Mouse (Mus musculus) splenic B cell, adult 2 months (primary cell): Measurements from ENCODE around the gene Pin1rt1.

Experiments used
- DNase-seq: peaks from one replicate; pipeline ENCODE4 v3.0.0-alpha.2; 2011; ENCODE audit warnings: low read depth, low spot score
- H3K27me3 ChIP-seq: 2 replicates; pipeline ENCODE4 v1.6.1; 2012; ENCODE audit warnings: mild to moderate bottlenecking, low read length, moderate library complexity, mixed read lengths; ENCODE audit not compliant: control insufficient read depth, poor library complexity, insufficient read depth, severe bottlenecking
- H3K36me3 ChIP-seq: 2 replicates; pipeline ENCODE4 v1.6.1; 2012; ENCODE audit warnings: mild to moderate bottlenecking, low read length, moderate library complexity, mixed read lengths; ENCODE audit not compliant: control insufficient read depth, poor library complexity, insufficient read depth, severe bottlenecking

The Pin1rt1 gene

GRCm38 (mm10) chr2:104716279-104716678 is at the start of gene Pin1rt1:
Gene Pin1rt1, minus strand, starts transcription at chr2:104716379.
- no peak for DNase-seq
- no peaks in the 10 kb centered on the region for H3K36me3 ChIP-seq

GRCm38 (mm10) chr2:104764018-104764417 is 47.8 kb upstream of the Pin1rt1 start:
- no peak for DNase-seq
- H3K36me3 ChIP-seq, result no peaks in the 10 kb centered on the region
- no peaks in the 10 kb centered on the region for H3K27me3 ChIP-seq

More at GRCm38 (mm10) chr2:104716279-104716678, at the start of gene Pin1rt1:
- no peaks in the 10 kb centered on the region for H3K27me3 ChIP-seq

GRCm38 (mm10) chr2:104763134-104763703 is 47.0 kb upstream of the Pin1rt1 start:
- H3K36me3 ChIP-seq, result no peaks in the 10 kb centered on the region
- no peaks in the 10 kb centered on the region for H3K27me3 ChIP-seq
- no peak for DNase-seq

- Histone ChIP-seq H3K27me3 (no peaks in the 10 kb centered on the region), H3K36me3 (no peaks in the 10 kb centered on the region)
- peak; percentile 44 for DNase-seq
These were observed 34.4 kb upstream of the Pin1rt1 start for GRCm38 (mm10) chr2:104750611-104751010.

- DNase-seq, result no peak
These were observed 32.5 kb upstream of the Pin1rt1 start for GRCm38 (mm10) chr2:104748652-104749183.

GRCm38 (mm10) chr2:104746251-104746650 is 30.1 kb upstream of the Pin1rt1 start:
- Histone ChIP-seq H3K27me3 (peaks cover 1% of the 10 kb centered on the region; the same call in 1 of the 2 replicates), H3K36me3 (no peaks in the 10 kb centered on the region)
- DNase-seq, result no peak

More at GRCm38 (mm10) chr2:104748652-104749183, 32.5 kb upstream of the Pin1rt1 start:
- no peaks in the 10 kb centered on the region for H3K27me3 ChIP-seq
- H3K36me3 ChIP-seq, result no peaks in the 10 kb centered on the region

- no peak for DNase-seq
- H3K27me3 ChIP-seq, result peaks cover 1% of the 10 kb centered on the region; the same call in 1 of the 2 replicates
- H3K36me3 ChIP-seq, result no peaks in the 10 kb centered on the region
These were observed 27.8 kb upstream of the Pin1rt1 start for GRCm38 (mm10) chr2:104743971-104744370.

- peaks cover 1% of the 10 kb centered on the region; the same call in 1 of the 2 replicates for H3K27me3 ChIP-seq
- DNase-seq, result no peak
- no peaks in the 10 kb centered on the region for H3K36me3 ChIP-seq
These were observed 27.0 kb upstream of the Pin1rt1 start for GRCm38 (mm10) chr2:104743160-104743559.

- no peaks in the 10 kb centered on the region for H3K36me3 ChIP-seq
- no peak for DNase-seq
- H3K27me3 ChIP-seq, result peaks cover 1% of the 10 kb centered on the region; the same call in 1 of the 2 replicates
These were observed 26.5 kb upstream of the Pin1rt1 start, which contains the start of gene Depdc7 for GRCm38 (mm10) chr2:104742741-104743064. Gene Depdc7, minus strand, starts transcription at chr2:104742878.

- peaks cover 1% of the 10 kb centered on the region; the same call in 1 of the 2 replicates for H3K27me3 ChIP-seq
- peak; percentile 31 for DNase-seq
- H3K36me3 ChIP-seq, result no peaks in the 10 kb centered on the region
These were observed 25.9 kb upstream of the Pin1rt1 start for GRCm38 (mm10) chr2:104741896-104742740.

- DNase-seq, result no peak
- peaks cover 1% of the 10 kb centered on the region; the same call in 1 of the 2 replicates for H3K27me3 ChIP-seq
- H3K36me3 ChIP-seq, result no peaks in the 10 kb centered on the region
These were observed 25.0 kb upstream of the Pin1rt1 start for GRCm38 (mm10) chr2:104741015-104741758.

- no peak for DNase-seq
- no peaks in the 10 kb centered on the region for H3K36me3 ChIP-seq
- H3K27me3 ChIP-seq, result peaks cover 1% of the 10 kb centered on the region; the same call in 1 of the 2 replicates
These were observed 24.2 kb upstream of the Pin1rt1 start for GRCm38 (mm10) chr2:104740248-104740949.

GRCm38 (mm10) chr2:104739691-104740090 is 23.5 kb upstream of the Pin1rt1 start:
- peaks cover 1% of the 10 kb centered on the region; the same call in 1 of the 2 replicates for H3K27me3 ChIP-seq
- no peak for DNase-seq

GRCm38 (mm10) chr2:104736241-104736640 is 20.1 kb upstream of the Pin1rt1 start:
- DNase-seq, result no peak
- no peaks in the 10 kb centered on the region for H3K27me3 ChIP-seq
- no peaks in the 10 kb centered on the region; the same call in 1 of the 2 replicates for H3K36me3 ChIP-seq

More at GRCm38 (mm10) chr2:104739691-104740090, 23.5 kb upstream of the Pin1rt1 start:
- H3K36me3 ChIP-seq, result no peaks in the 10 kb centered on the region
